Mouse (Mus musculus) hindbrain, embryonic 15.5 days (tissue): ENCODE data around the gene Cast. TPM values are rescaled to one million over a fixed set of nuclear protein-coding genes. Genes with fewer than 3 reads are reported as not detected.

Experiments
- ATAC-seq: fragments of 200-750 bp; cut with Nextera tagmentation; 2 replicates; pipeline ENCODE4 v1.8.0; 2017; ENCODE audit warnings: low read depth, moderate number of reproducible peaks, moderate TSS enrichment; ENCODE audit not compliant: low FRiP score
- H3K27ac ChIP-seq: fragments of 300-500 bp; sonication (generic); replicated peaks from 2 replicates; pipeline ENCODE4 v1.5.1; 2015; ENCODE audit warnings: mild to moderate bottlenecking, inconsistent platforms
- H3K27me3 ChIP-seq: fragments of 300-500 bp; sonication (generic); 2 replicates; pipeline ENCODE4 v1.6.1; 2015; ENCODE audit warnings: control low read depth, inconsistent platforms
- H3K36me3 ChIP-seq: fragments of 300-500 bp; sonication (generic); 2 replicates; pipeline ENCODE4 v1.6.1; 2015; ENCODE audit warnings: control low read depth, inconsistent platforms
- H3K4me1 ChIP-seq: fragments of 300-500 bp; sonication (generic); replicated peaks from 2 replicates; pipeline ENCODE4 v1.6.1; 2015; ENCODE audit warnings: control low read depth, inconsistent platforms
- H3K4me2 ChIP-seq: fragments of 300-500 bp; sonication (generic); 2 replicates; pipeline ENCODE4 v1.6.1; 2015; ENCODE audit warnings: moderate library complexity, mild to moderate bottlenecking, inconsistent platforms
- H3K4me3 ChIP-seq: fragments of 300-500 bp; sonication (generic); 2 replicates; pipeline ENCODE4 v1.5.1; 2015; ENCODE audit warnings: mild to moderate bottlenecking, inconsistent platforms
- H3K9ac ChIP-seq: fragments of 300-500 bp; sonication (generic); 2 replicates; pipeline ENCODE4 v1.6.1; 2015; ENCODE audit warnings: inconsistent platforms
- H3K9me3 ChIP-seq: fragments of 300-500 bp; sonication (generic); 2 replicates; pipeline ENCODE4 v1.6.1; 2016; ENCODE audit warnings: control low read depth, inconsistent platforms
- WGBS: fragments of 180-500 bp; shearing (Covaris S2); methylation state at CpG from one replicate; pipeline ENCODE4 v1.1.7; 2015; 5-methylcytosine and 5-hydroxymethylcytosine counted together
- polyA plus RNA-seq: library from polyadenylated mRNA; unstranded; fragments of >200 nt; fragmentation: Nextera tagmentation; extraction: Ambion mirVana; gene quantifications from 2 replicates; pipeline ENCODE4 v1.2.1, GENCODE M21; 2015

Gene Cast
- 8.7 and 8.9 TPM in 2 replicates for polyA plus RNA-seq

DNA sequence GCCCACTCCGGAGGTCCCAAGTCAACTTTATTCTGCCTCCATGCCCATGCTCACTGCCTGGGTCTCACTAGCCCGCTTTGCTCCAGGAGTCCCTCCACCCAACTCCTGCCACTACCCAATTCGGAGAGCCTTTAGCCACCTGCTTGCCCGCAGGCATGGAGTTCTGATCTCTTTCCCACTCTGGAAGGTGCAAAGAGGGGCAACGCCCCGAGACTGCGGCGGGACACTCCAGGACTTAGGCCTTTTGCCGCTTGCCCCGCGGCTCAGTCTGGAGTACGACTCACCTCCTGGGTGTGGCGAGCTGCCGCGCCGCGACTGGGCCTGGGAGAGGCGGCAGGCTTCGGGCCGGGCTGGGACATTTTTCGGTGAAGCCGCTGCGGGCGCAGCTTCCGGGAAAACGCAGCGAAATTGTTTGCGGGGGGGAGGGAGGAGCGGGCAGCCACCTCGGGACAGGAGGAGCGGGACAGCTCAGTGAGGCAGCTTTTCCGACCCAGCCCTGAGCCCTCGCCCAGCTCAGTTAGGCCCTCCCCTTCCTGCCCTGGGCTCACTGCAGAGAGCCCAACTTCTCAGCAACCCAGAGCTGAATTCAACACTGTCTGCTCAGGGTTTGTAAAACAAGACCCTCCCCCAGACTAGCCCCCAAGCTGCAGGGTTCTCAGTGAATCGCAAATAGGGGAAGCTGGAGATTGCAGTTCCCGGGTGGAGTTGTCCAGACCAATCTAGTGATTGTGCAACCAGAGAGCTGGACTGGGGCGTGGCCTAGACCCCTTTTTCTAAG, at the start of gene Cast:
Cast (minus strand) TSS at position 659 of the 778 bp plus-strand sequence.
- H3K4me2 ChIP-seq: peak within 1 kb of the TSS; percentile 94
- no peaks in the 10 kb centered on the region for H3K9me3 ChIP-seq
- peak; percentile 92 for ATAC-seq
- H3K27me3 ChIP-seq: peaks cover 6% of the 10 kb centered on the region
- peak within 1 kb of the TSS; percentile 37; the same call in 1 of the 2 replicates for H3K27ac ChIP-seq
- 2% methylated on average over 36 of the region's 36 CpGs for WGBS
- no peaks in the 10 kb centered on the region for H3K36me3 ChIP-seq
- H3K9ac ChIP-seq: peak within 1 kb of the TSS; percentile 51
- H3K4me3 ChIP-seq: peak within 1 kb of the TSS; percentile 67
- H3K4me1 ChIP-seq: peaks cover 14% of the 10 kb centered on the region

DNA sequence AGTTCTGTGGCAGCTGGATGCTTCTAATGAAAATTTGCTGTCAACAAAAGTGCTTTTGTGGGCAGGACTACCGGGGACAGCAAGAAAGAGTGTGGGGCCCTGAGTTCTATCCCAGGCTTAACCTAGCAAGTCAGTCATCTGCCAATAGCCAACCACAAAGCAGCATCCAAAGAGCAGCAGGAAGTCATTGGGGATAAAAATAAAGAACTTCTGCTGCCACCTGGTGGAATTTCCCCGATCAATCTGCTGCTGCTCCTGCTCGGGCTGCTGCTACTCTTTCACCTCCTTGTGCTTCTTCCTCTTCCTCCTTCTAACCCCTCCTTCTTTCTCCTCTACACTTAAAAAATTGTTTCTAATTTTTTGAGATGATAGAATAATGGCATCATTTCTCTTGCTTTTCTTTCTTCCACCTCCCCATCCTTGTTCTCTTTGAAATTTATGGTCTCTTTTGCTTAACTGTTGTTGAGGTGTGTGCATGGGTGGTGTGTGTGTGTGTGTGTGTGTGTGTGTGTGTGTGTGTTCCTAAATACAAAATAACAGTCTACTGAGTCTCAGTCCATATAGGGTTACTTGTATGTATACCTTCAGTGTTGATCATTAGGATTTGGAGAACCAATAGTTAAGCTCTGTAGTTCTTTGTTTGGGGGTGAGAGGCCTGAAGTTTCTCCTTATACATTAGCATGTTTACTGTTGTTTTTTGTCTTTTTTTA, 45.9 kb upstream of the Cast start:
- ATAC-seq: peak; percentile 86
- Histone ChIP-seq H3K4me3 (no peak overlapping the region), H3K4me1 (no peaks in the 10 kb centered on the region), H3K36me3 (no peaks in the 10 kb centered on the region), H3K9ac (no peak overlapping the region), H3K27me3 (no peaks in the 10 kb centered on the region), H3K4me2 (no peak overlapping the region), H3K9me3 (no peaks in the 10 kb centered on the region), H3K27ac (no peak overlapping the region)
- WGBS: 2% methylated on average over 3 of the region's 3 CpGs

DNA sequence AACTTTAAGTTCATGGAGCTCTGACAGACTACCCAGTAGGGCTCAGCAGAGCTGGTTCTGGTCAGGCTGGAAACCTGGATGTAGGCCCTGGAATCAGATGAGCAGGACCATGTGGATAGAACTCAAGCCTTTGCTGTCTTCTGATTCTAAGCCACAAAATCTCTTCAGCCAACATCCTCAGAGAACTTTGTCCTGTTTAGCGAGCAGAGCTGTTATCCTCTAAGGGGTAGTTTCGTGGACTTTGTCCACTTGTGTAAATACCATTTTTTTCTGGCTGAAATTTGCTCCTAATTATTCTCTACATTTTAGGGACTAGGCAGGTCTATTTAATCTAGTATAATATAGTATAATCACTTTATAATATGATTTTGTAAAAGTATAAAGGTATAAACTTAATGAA, 42.2 kb upstream of the Cast start:
- no peak for ATAC-seq
- H3K9me3 ChIP-seq: no peaks in the 10 kb centered on the region
- H3K4me2 ChIP-seq: no peak overlapping the region

DNA sequence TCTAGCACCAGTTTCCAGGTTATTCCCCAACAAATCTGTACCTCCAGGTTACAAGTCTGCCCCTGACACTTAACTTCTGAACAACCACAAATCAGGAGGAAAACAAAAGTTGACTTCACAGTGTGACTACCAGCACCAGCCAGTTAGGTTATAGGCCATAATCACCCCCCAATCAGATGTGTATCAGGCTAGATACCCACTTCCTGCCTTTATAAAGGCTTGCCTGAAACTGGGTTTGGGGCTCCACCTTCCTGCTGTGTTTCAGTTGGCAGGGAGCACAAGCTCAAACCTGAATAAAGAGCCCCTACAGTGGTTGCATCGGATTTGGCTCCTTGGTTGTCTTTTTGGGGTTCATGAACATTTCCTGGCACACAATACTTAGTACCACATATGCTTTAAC, 37.3 kb upstream of the Cast start:
- H3K4me3 ChIP-seq: no peak overlapping the region
- WGBS: 72% methylated on average over 1 of the region's 1 CpGs
- H3K4me1 ChIP-seq: no peaks in the 10 kb centered on the region
- H3K27me3 ChIP-seq: no peaks in the 10 kb centered on the region
- H3K4me2 ChIP-seq: no peak overlapping the region
- no peak overlapping the region for H3K27ac ChIP-seq
- no peaks in the 10 kb centered on the region for H3K9me3 ChIP-seq
- H3K36me3 ChIP-seq: no peaks in the 10 kb centered on the region
- ATAC-seq: no peak
- no peak overlapping the region for H3K9ac ChIP-seq

More for the DNA sequence above, 42.2 kb upstream of the Cast start:
- WGBS: 92% methylated on average over 2 of the region's 2 CpGs
- Histone ChIP-seq H3K9ac (no peak overlapping the region), H3K27me3 (no peaks in the 10 kb centered on the region), H3K36me3 (no peaks in the 10 kb centered on the region), H3K4me1 (no peaks in the 10 kb centered on the region), H3K27ac (no peak overlapping the region), H3K4me3 (no peak overlapping the region)

DNA sequence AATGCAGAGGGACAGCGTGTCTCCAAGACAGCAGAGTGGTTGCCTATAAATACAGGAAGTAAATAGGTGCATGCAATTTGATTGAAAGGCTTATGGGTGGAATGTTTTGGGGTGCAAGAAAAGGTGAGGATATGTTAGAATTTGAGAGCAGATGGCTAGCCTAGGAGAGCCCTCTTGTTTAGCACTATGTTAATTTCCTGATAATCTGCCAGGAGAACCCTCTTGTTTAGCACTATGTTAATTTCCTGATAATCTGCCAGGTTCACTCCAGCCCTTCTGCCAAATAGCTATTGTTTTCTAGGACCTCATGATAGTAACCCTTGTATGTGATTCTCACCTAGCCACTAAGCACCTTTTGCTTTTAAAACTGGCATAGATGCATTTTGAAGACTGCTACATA, 25.9 kb upstream of the Cast start:
- Histone ChIP-seq H3K36me3 (no peaks in the 10 kb centered on the region), H3K9me3 (no peaks in the 10 kb centered on the region), H3K4me2 (no peak overlapping the region), H3K4me3 (no peak overlapping the region), H3K27me3 (no peaks in the 10 kb centered on the region), H3K27ac (no peak overlapping the region), H3K4me1 (no peaks in the 10 kb centered on the region), H3K9ac (no peak overlapping the region)
- WGBS: 69% methylated on average over 1 of the region's 1 CpGs
- no peak for ATAC-seq

DNA sequence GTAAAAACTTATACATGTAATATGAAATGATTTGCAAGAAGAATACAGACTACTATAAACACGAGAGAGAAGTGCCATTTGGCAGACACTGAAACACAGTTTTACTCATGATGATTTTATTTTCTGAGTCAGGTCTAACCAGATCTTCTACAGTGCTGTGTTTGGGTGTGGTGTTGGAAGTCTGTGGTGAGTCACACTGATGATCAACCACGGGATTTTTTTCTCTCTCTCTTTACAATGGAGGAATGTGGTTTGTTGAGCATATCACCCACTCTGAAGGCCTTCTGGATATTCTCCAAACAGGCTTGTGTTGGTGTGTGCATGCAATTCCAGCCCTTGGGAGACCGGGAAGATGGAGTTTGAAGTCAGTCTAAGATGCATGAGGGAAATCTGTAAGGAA, 13.5 kb upstream of the Cast start:
- Histone ChIP-seq H3K27ac (no peak overlapping the region), H3K9ac (no peak overlapping the region), H3K9me3 (no peaks in the 10 kb centered on the region), H3K4me3 (no peak overlapping the region), H3K4me2 (no peak overlapping the region), H3K4me1 (no peaks in the 10 kb centered on the region), H3K27me3 (no peaks in the 10 kb centered on the region), H3K36me3 (no peaks in the 10 kb centered on the region)
- 79% methylated on average over 3 of the region's 3 CpGs for WGBS
- no peak for ATAC-seq

DNA sequence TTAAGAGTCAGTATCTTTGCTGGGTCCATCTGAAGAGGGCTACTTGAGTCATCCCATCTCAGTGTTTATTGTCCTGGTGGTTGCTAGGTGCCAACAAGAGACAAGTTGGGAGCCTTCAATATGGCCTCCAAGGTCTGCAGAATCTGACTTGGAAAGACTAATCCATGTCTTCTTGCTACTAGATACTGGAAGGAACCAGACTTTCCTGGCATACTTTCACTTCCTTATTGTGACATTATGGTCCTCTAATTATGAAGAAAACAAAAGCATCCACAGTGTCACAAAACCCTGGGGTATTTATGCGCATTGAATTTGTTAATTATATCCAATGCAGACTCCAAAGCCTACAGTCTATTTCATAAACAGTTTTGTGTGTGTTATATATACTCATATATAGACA, 7.1 kb upstream of the Cast start:
- WGBS: 93% methylated on average over 1 of the region's 1 CpGs
- Histone ChIP-seq H3K36me3 (no peaks in the 10 kb centered on the region), H3K4me2 (no peak overlapping the region), H3K9me3 (no peaks in the 10 kb centered on the region), H3K4me3 (no peak overlapping the region), H3K27me3 (no peaks in the 10 kb centered on the region), H3K4me1 (no peaks in the 10 kb centered on the region), H3K27ac (no peak overlapping the region), H3K9ac (no peak overlapping the region)
- ATAC-seq: no peak

DNA sequence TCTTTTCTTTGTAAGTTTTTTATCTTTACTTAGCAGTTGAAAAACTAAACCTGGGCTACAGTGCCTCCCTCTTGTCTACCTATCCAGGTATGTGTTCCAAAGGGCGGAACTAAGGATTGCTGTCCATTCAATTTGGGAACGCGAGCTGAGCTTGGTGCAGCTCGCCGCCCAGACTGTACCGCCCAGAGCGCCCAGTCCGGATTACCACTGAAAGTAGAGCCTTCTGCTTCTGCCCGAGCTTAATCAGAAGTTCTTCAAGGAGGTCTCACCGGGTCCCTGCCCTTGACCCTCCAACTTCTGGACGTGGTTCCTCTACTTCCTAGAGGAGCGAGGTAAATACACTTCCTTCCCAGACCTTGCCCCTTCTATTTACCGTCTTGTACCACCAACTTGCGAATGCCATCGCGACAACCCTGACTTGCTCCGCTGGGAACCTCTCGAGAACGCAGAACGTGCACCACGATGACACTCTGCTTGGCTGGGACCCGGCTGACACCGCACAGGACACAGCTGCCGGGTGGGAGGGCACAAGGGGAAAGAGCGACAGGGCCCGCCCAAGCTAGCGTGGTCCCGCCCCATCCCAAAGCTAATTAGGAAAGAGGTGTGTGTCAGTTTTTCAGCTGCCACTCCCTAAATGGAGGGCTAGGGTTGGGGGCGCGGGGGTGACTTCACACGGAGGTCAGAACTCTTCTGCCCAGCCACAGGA, 1.0 kb downstream of the Cast start:
- 2% methylated on average over 31 of the region's 31 CpGs for WGBS
- H3K36me3 ChIP-seq: no peaks in the 10 kb centered on the region
- H3K9ac ChIP-seq: peak overlapping the region; percentile 51; the same call in 1 of the 2 replicates
- H3K4me1 ChIP-seq: peaks cover 14% of the 10 kb centered on the region
- H3K27ac ChIP-seq: no peak overlapping the region
- H3K4me2 ChIP-seq: peak overlapping the region; percentile 94
- peak overlapping the region; percentile 67 for H3K4me3 ChIP-seq
- H3K9me3 ChIP-seq: no peaks in the 10 kb centered on the region
- peaks cover 6% of the 10 kb centered on the region for H3K27me3 ChIP-seq
- ATAC-seq: peak; percentile 89

DNA sequence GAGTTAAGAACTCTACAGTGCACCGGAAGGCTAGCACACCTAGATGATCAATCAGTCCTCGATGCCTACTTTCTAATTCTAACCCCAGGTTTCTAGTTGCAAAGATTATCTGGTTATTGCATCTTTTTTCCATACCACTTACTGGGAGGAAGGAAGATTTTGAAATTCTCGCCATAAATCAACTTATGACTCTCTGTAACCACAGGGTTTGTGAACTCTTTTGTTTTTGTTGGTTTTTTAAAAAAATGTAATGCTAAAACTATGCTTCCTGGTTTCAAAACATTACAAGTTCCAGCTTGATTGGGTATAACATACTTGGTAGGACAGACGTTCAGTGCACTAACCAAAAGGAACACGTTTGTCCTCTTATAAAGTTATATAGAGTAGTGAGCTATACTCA, 1.7 kb downstream of the Cast start:
- ATAC-seq: no peak
- WGBS: 59% methylated on average over 5 of the region's 5 CpGs
- Histone ChIP-seq H3K27me3 (peaks cover 6% of the 10 kb centered on the region), H3K9ac (no peak overlapping the region), H3K27ac (no peak overlapping the region), H3K9me3 (no peaks in the 10 kb centered on the region), H3K36me3 (no peaks in the 10 kb centered on the region), H3K4me1 (peaks cover 14% of the 10 kb centered on the region), H3K4me2 (peak overlapping the region; percentile 94), H3K4me3 (0 out of 2 replicates have a peak overlapping the region, but pooled peaks have one; percentile 67)

DNA sequence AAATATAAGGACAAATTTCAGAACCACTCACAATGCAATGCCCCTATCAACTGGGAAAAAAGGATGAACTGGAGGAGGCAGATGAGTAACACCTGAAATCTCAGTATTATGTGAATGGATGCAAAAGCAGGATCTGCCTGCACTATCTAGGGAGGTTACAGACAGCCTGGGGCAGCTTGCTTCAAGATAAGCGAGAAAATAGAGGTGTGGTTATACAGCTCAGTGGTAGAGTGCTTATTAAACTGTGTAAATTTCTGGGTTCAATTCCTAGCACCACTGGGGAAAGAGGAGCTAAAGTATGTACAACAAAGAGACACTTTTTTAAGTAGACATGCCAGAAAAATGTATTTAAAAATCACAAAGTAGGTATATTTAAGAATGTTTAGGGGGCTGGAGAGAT, 14.2 kb downstream of the Cast start:
- Histone ChIP-seq H3K4me2 (no peak overlapping the region), H3K9me3 (no peaks in the 10 kb centered on the region), H3K9ac (no peak overlapping the region), H3K4me3 (no peak overlapping the region), H3K36me3 (no peaks in the 10 kb centered on the region), H3K4me1 (no peaks in the 10 kb centered on the region), H3K27ac (no peak overlapping the region), H3K27me3 (no peaks in the 10 kb centered on the region)
- ATAC-seq: no peak
- WGBS: 50% methylated on average over 1 of the region's 1 CpGs

DNA sequence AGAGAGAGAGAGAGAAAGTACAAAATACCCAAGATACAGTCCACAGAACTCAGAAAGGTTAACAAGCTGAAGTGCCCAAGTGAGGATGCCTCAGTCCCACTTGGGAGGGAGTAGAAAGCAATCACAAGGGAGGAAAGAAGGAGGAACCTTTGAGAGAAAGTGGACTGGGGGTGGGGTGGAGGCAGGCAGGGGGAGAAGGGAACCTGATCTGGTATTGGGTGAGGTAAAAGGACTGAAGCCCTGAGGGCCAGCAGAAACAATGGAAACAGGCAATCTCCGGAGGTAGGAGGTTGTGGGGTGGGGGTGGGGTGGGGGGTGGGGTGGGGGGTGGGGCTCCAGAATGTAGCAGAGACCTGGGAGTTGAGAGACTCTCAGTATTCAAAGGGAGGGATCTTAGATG, 20.9 kb downstream of the Cast start:
- Histone ChIP-seq H3K27ac (no peak overlapping the region), H3K27me3 (no peaks in the 10 kb centered on the region), H3K9ac (no peak overlapping the region), H3K4me3 (no peak overlapping the region), H3K4me1 (no peaks in the 10 kb centered on the region), H3K36me3 (no peaks in the 10 kb centered on the region), H3K9me3 (no peaks in the 10 kb centered on the region), H3K4me2 (no peak overlapping the region)
- ATAC-seq: no peak
- WGBS: 14% methylated on average over 1 of the region's 1 CpGs

DNA sequence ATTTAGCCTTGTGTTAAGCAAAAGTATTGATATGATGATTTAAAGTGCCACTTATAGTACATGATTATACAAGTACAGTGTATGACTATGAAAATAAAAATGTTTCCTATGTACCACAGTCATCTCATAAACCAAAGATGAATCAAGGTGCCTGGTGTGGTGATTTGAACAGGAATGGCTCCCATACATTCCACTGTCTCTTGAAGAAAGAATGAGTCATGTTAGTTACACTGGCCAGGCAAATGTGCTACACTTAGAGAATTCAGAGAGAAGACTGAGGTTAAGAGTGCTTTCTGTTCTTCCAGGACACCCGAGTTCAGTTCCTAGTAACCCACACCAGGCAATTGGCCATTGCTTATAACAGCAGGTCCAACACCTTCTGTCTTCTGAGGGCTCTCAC, 36.5 kb downstream of the Cast start:
- H3K27ac ChIP-seq: no peak overlapping the region
- H3K4me1 ChIP-seq: peaks cover 7% of the 10 kb centered on the region; the same call in 1 of the 2 replicates
- H3K27me3 ChIP-seq: no peaks in the 10 kb centered on the region
- H3K9me3 ChIP-seq: no peaks in the 10 kb centered on the region
- H3K4me3 ChIP-seq: no peak overlapping the region
- 77% methylated on average over 1 of the region's 1 CpGs for WGBS
- no peak overlapping the region for H3K9ac ChIP-seq
- no peak for ATAC-seq
- no peaks in the 10 kb centered on the region for H3K36me3 ChIP-seq
- H3K4me2 ChIP-seq: no peak overlapping the region
